Mouse (Mus musculus) heart, adult 2 months (tissue): Measurements from ENCODE around the gene Gm20850. TPM values are rescaled to one million over a fixed set of nuclear protein-coding genes. Genes with fewer than 3 reads are reported as not detected.
"Not testable (repeated sequence)": the region's sequence is repeated elsewhere in the genome, so short reads cannot be mapped to it uniquely, and the experiment has no call there.

ENCODE experiments used
- DNase-seq, 2 experiments: peaks; one replicate each; pipeline ENCODE4 v3.0.0; 2021
- H3K27ac ChIP-seq: fragments of 200-600 bp; 2 replicates; pipeline ENCODE4 v1.8.1; 2022
- H3K27me3 ChIP-seq: fragments of 200-500 bp; 2 replicates; pipeline ENCODE4 v1.6.1; 2012; ENCODE audit warnings: mild to moderate bottlenecking, low read length, inconsistent platforms, mixed read lengths; ENCODE audit not compliant: control insufficient read depth, insufficient read depth
- H3K36me3 ChIP-seq: fragments of 200-500 bp; 2 replicates; pipeline ENCODE4 v1.6.1; 2012; ENCODE audit warnings: low read length, inconsistent platforms; ENCODE audit not compliant: control insufficient read depth, insufficient read depth
- H3K4me1 ChIP-seq: fragments of 200-500 bp; 2 replicates; pipeline ENCODE4 v1.6.1; 2011; ENCODE audit warnings: low read length; ENCODE audit not compliant: control insufficient read depth, insufficient read depth
- H3K4me3 ChIP-seq: fragments of 200-600 bp; 2 replicates; pipeline ENCODE4 v1.8.1; 2022
- H3K79me2 ChIP-seq: fragments of 200-500 bp; replicated peaks from 2 replicates; pipeline ENCODE4 v1.6.1; 2012; ENCODE audit warnings: mild to moderate bottlenecking, inconsistent platforms, low read length, moderate library complexity, mixed read lengths; ENCODE audit not compliant: control insufficient read depth, insufficient read depth
- H3K9ac ChIP-seq: fragments of 200-500 bp; 2 replicates; pipeline ENCODE4 v1.6.1; 2012; ENCODE audit warnings: low read depth, mild to moderate bottlenecking, control low read depth, inconsistent platforms, low read length, mixed read lengths
- WGBS: fragments of 180-500 bp; shearing (Covaris S2); methylation state at CpG from one replicate; pipeline ENCODE4 v1.1.7; 2018; 5-methylcytosine and 5-hydroxymethylcytosine counted together
- intact Hi-C: fragments of 180-260 bp; cut with DNase I; formaldehyde crosslinking; loops from one replicate; pipeline ENCODE4 v1.15.1; 2025
- long read RNA-seq: library from polyadenylated mRNA; stranded (forward); transcript quantifications from one replicate; pipeline ENCODE4 v2.0.0, GENCODE M21; 2021
- polyA plus RNA-seq: library from polyadenylated mRNA; depleted of rRNA; stranded (reverse); fragments of >200 nt; gene quantifications from 2 replicates; pipeline ENCODE4 v1.2.3, GENCODE M21; 2012; rRNA removed
- total RNA-seq, 2 experiments: library from RNA; stranded (reverse); gene quantifications; 2 replicates each; pipeline ENCODE4 v1.2.3; 2021

Gene Gm20850
- total RNA-seq (not detected), polyA plus RNA-seq (not detected in 2 replicates)
- long read RNA-seq, result 0 reads

DNA sequence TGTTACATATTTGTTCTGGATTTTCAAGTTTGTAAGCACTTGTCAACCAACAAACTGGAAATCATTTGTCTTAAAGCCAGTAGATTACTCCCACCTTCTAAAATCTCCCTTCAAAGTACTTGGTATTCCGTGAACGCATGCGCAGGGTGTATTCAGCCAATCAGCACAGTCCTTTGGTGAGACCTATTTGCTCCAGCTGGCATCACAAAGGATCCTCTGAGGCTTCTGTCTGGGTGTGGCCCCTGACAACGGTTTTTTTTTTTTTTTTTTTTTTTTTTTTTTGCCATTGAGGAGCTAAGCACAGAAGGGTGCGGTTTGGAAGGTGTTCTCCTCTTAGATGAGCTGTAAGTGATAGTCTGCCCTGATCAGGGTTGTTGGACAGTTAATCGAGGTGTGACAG is at the start of gene Gm20850:
Gene Gm20850, plus strand, starts transcription at position 301 of the 400 bp plus-strand sequence.
- H3K79me2 ChIP-seq, H3K27ac ChIP-seq, H3K36me3 ChIP-seq, H3K4me1 ChIP-seq, H3K4me3 ChIP-seq, H3K9ac ChIP-seq, intact Hi-C loops, DNase-seq, H3K27me3 ChIP-seq: not testable (repeated sequence)
- no CpG with 5 or more reads among the region's 6 CpGs for WGBS
